ENCODE assay signal across 22 mouse cellular contexts in the genomic region with DNA sequence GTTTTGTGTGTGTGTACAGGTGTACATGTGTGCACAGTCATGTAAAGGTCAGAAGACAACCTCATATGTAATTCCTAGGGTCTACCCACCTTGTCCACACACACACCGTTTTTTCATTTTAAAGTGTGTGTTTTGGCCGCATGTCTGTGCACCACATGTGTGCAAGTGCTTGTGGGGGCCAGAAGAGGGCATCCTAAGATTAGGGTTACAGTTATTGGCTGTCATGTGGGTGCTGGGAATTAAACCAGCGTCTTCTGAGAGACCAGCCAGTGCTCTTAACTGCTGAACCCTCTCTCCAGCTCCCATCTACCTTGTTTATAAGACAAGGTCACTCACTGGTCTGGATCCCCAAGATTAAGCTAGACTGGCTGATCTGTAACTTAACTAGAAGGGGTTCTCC. TPM values are rescaled to one million over a fixed set of nuclear protein-coding genes. Genes with fewer than 3 reads are reported as not detected.
"Had no signal": no experiment of that assay in that cellular context is flagged by ENCODE, and none has a peak within 500 bp of the region (broad histone marks: within the 10 kb centered on the region; RNA-seq: fewer than 3 reads in every experiment).

No protein-coding gene starts in this region.

- H3K4me3 ChIP-seq: neural tube, embryonic 15.5 days; stomach, embryonic 15.5 days had no signal

- H3K4me1 ChIP-seq: neural tube, embryonic 15.5 days; stomach, embryonic 15.5 days had no signal

- H3K27me3 ChIP-seq: stomach, embryonic 15.5 days had no signal

- H3K9me3 ChIP-seq: neural tube, embryonic 15.5 days; stomach, embryonic 15.5 days had no signal

- H3K27ac ChIP-seq: neural tube, embryonic 15.5 days; stomach, embryonic 15.5 days; stomach, postnatal 0 days had no signal

- H3K9ac ChIP-seq: neural tube, embryonic 15.5 days; stomach, embryonic 15.5 days had no signal

- H3K4me2 ChIP-seq: neural tube, embryonic 15.5 days; stomach, embryonic 15.5 days had no signal

- DNase-seq: retina, postnatal 1 day; right cerebral cortex, adult 18-20 months; right cerebral cortex, postnatal 14 days; right cerebral cortex, postnatal 25 days; right cerebral cortex, postnatal 4 days; spleen, adult 18-20 months; thymus, adult 18-20 months; thymus, adult 2 months; thymus, postnatal 14 days; thymus, postnatal 25 days; thymus, postnatal 36 days; thymus, postnatal 4 days had no signal

- H3K36me3 ChIP-seq: neural tube, embryonic 15.5 days; stomach, embryonic 15.5 days had no signal

RNA-seq across cellular contexts. Expression of gene Crocc2, which starts 26.4 kb away (rescaled TPM):
- total RNA-seq: neutrophil, adult 5-6 weeks had no signal
- polyA plus RNA-seq: small intestine, adult 2 months had no signal

RNA-seq across cellular contexts. Expression of gene 2310007B03Rik, which starts 34.2 kb away (rescaled TPM):
- polyA plus RNA-seq: neural tube, embryonic 14.5 days; spleen, adult 2 months; testis, adult 2 months had no signal

RNA-seq across cellular contexts. Expression of gene Agxt, which starts 59.9 kb away (rescaled TPM):
- total RNA-seq: neutrophil, adult 5-6 weeks had no signal
- polyA plus RNA-seq: neural tube, embryonic 14.5 days; neural tube, embryonic 15.5 days; spleen, adult 2 months; stomach, embryonic 14.5 days; testis, adult 2 months; urinary bladder, adult 2 months had no signal
